ENCODE assay signal across 9 mouse cellular contexts in genomic region chr9:97297538-97297937, GRCm38 (mm10).
DNase-seq lines count a peak whose midpoint lies in the region; ATAC-seq and TF ChIP-seq lines count a peak whose summit lies in the region.
"Had no signal": no experiment of that assay in that cellular context is flagged by ENCODE, and none has a peak within 500 bp of the region (broad histone marks: within the 10 kb centered on the region; RNA-seq: fewer than 3 reads in every experiment).

No protein-coding gene starts in this region.

- no peak for ATAC-seq in lung, embryonic 14.5 days (ENCODE audit: insufficient read depth)
- ATAC-seq in hindbrain, embryonic 12.5 days (ENCODE audit: low FRiP score), result 0 out of 2 replicates have a peak, but pooled peaks have one; percentile 19

- H3K9ac ChIP-seq in lung, embryonic 14.5 days, result no peak overlapping the region
- no peak overlapping the region for H3K9ac ChIP-seq in hindbrain, embryonic 12.5 days
- H3K9ac ChIP-seq: neural tube, embryonic 13.5 days had no signal

- no peak for TF ChIP-seq POLR2A in lung, adult 2 months (IDR thresholded peaks at IDR 0.05; ENCODE audit: borderline replicate concordance, extremely low read depth, low read depth, low read length)

- H3K9me3 ChIP-seq in lung, embryonic 14.5 days (ENCODE audit: low read depth, low read length), result no peaks in the 10 kb centered on the region
- H3K9me3 ChIP-seq in hindbrain, embryonic 12.5 days (replicated peaks), result no peaks in the 10 kb centered on the region
- H3K9me3 ChIP-seq: neural tube, embryonic 13.5 days had no signal

- no peaks in the 10 kb centered on the region for H3K4me1 ChIP-seq in lung, embryonic 14.5 days (ENCODE audit: insufficient read depth)
- no peaks in the 10 kb centered on the region for H3K4me1 ChIP-seq in lung, adult 2 months (ENCODE audit: control insufficient read depth, insufficient read depth, low read length)
- no peaks in the 10 kb centered on the region for H3K4me1 ChIP-seq in hindbrain, embryonic 12.5 days

- 14% methylated on average over 4 of the region's 4 CpGs for WGBS in lung, embryonic 14.5 days
- 15% methylated on average over 4 of the region's 4 CpGs for WGBS in lung, adult 2 months
- 18% methylated on average over 4 of the region's 4 CpGs for WGBS in hindbrain, embryonic 12.5 days

- no peaks in the 10 kb centered on the region for H3K27me3 ChIP-seq in lung, embryonic 14.5 days (ENCODE audit: insufficient read depth, low read length)
- H3K27me3 ChIP-seq in hindbrain, embryonic 12.5 days, result no peaks in the 10 kb centered on the region
- H3K27me3 ChIP-seq: neural tube, embryonic 13.5 days had no signal

- H3K36me3 ChIP-seq in lung, embryonic 14.5 days (ENCODE audit: insufficient read depth), result no peaks in the 10 kb centered on the region
- no peaks in the 10 kb centered on the region for H3K36me3 ChIP-seq in hindbrain, embryonic 12.5 days
- H3K36me3 ChIP-seq: neural tube, embryonic 13.5 days had no signal

- peak; percentile 83 for DNase-seq in lung, embryonic 14.5 days
- no peak for DNase-seq in lung, adult 2 months
- DNase-seq in embryo, embryonic 10 days (ENCODE audit: low spot score), result peak; percentile 81
- DNase-seq in lung, postnatal 10 days, result peak; percentile 25
- DNase-seq in telencephalon, adult 2 months (ENCODE audit: low read depth, low spot score), result peak; percentile 58
- DNase-seq in thymus, postnatal 0 days (ENCODE audit: low spot score), result no peak
- no peak for DNase-seq in thymus, postnatal 14 days

- H3K27ac ChIP-seq in lung, embryonic 14.5 days (ENCODE audit: low read depth), result no peak overlapping the region
- H3K27ac ChIP-seq in hindbrain, embryonic 12.5 days, result no peak overlapping the region
- H3K27ac ChIP-seq: neural tube, embryonic 13.5 days had no signal

- peak; percentile 48; the same call in 1 of the 2 replicates for TF ChIP-seq CTCF in lung, embryonic 14.5 days (IDR thresholded peaks at IDR 0.05; ENCODE audit: low read depth)
- no peak for TF ChIP-seq CTCF in lung, adult 2 months (IDR thresholded peaks at IDR 0.05; ENCODE audit: insufficient read depth, low read length)

- H3K4me2 ChIP-seq in lung, embryonic 14.5 days, result no peak overlapping the region
- no peak overlapping the region for H3K4me2 ChIP-seq in hindbrain, embryonic 12.5 days (replicated peaks)
- H3K4me2 ChIP-seq: neural tube, embryonic 13.5 days had no signal

- H3K4me3 ChIP-seq in lung, embryonic 14.5 days (ENCODE audit: low read depth, low read length), result no peak overlapping the region
- H3K4me3 ChIP-seq in lung, adult 2 months (replicated peaks; ENCODE audit: extremely low read depth, low read depth, low read length), result no peak overlapping the region
- no peak overlapping the region for H3K4me3 ChIP-seq in hindbrain, embryonic 12.5 days
- H3K4me3 ChIP-seq: neural tube, embryonic 13.5 days had no signal

Comparison
In these comparisons a context has a peak if more than half of its experiments do, and no peak if none do; other contexts are left out.
1. DNase-seq: peak in lung, embryonic 14.5 days (single experiment), embryo, embryonic 10 days (single experiment), lung, postnatal 10 days (single experiment) and telencephalon, adult 2 months (single experiment); none in lung, adult 2 months (single experiment), thymus, postnatal 0 days (single experiment) and thymus, postnatal 14 days (single experiment).